Mouse (Mus musculus) lung, adult 18-20 months (tissue): ENCODE data around the gene Trnp1.
A peak's percentile ranks its signal among the peaks of the same experiment; 100 is the strongest.

Experiments
- DNase-seq, 2 experiments: peaks; one replicate each; pipeline ENCODE4 v3.0.0; 2022; ENCODE audit warnings: mixed read lengths in 2 of 2

Gene Trnp1

DNA sequence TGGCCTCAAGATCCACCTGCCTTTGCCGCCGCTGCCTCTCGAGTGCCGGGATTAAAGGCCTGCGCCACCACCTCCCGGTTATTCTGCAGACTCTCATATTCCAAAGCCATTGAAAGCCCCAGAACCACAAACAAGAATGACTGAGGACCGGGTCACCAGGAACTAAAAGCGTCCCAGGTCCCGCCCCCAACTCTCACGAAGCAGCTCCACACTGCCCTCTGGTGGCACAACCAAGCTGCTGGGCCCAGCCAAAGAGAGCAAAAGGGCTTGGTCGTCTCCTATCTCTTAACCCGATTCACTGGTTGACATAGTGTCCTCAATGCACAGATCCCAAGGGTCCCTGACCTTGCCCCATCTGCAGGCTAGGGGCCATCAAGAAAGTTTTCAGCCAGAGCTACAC, 3.9 kb downstream of the Trnp1 start:
- DNase-seq, result peak; percentile 90 to 92

- DNase-seq, result peak; percentile 49 to 64
These were observed 4.5 kb downstream of the Trnp1 start for GRCm38 (mm10) chr4:133493895-133494294.

DNA sequence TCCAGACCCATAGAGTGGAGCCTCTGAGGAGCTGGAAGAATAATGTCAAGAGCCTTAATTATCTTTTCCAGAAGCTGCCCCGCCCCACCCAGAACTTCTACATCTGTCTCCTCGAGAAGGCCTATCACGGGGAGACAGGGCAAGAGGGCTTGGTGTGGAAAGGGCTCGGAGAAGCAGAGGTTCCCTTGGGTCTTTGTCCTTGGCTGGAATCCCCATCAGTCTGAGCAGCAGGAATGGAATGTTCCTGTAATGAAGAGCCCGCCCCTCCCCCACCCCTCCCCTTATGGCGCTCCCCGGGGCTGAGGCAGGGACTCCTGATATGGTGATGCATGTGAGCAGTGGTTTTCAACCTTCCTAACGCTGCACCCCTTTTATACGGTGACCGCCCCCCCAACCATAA, 6.5 kb downstream of the Trnp1 start:
- DNase-seq, result peak; percentile 44 to 66

GRCm38 (mm10) chr4:133489489-133490245, 8.7 kb downstream of the Trnp1 start:
- DNase-seq, result no peak

DNA sequence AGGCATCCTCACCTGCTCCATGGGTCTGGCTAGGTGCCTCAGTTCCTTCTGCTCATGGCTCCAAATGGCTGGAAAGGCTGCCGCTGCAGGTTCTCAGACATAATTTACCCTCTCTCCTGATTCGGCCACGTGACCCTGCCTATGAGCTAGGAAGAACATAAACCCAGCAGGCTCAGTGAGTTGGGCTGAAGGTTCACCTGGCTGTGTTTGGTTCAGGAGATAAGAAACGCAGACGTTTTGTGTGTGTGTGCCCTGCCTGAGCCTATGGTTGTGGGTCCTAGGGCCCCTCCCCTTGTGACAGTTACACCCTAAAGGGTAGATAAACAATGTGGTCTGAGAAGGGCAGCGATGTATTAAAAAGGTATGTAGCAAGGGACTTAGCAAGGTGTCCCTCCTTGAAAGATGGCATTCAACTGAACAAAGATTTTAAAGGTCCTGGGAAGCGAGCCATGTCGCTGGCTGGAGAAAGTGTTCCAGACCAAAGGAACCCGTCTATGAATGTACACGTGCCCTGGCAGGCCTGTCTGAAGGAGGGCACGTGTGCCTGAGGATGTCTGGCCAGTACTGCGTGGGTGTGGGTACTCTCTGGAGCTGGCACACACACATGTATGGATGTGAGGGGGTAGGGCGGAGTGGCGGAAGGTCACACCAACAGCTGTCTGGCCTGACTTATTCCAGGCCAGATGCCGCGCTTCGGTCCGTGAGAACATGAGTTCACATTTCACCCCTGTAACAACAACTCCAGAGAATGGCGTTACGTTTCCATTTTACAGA, 9.5 kb downstream of the Trnp1 start:
- DNase-seq, result peak; percentile 72 to 82

GRCm38 (mm10) chr4:133486673-133487357, 11.5 kb downstream of the Trnp1 start:
- DNase-seq, result no peak

DNA sequence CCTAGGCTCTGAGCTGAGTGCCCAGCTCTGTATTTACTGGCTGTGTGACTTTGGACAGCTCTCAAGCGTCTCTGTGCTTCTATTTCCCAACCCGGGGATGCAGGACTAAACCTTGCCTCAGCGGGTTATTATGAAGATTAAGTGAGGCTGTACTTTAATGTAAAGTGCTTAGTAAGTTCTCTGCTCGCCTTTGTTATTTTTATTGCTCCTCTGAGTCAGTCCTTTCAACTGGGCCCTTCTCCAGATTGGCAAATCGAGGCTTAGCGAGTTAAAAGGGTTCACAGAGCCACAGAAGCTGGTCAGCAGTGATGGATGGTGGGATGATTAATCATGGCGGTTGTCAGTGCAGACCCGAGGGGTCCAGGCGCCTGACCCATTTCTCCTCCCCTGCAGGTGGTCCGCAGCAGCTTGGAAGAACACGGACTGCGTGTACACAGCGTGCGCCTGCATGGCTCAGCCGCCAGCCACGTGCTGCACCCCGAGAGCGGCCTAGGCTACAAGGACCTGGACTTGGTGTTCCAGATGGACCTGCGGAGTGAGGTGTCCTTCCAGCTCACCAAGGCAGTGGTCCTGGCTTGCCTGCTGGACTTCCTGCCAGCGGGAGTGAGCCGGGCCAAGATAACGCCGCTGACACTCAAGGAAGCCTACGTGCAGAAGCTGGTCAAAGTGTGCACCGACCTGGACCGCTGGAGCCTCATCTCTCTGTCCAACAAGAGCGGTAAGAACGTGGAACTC, 12.5 kb downstream of the Trnp1 start:
- no peak for DNase-seq

DNA sequence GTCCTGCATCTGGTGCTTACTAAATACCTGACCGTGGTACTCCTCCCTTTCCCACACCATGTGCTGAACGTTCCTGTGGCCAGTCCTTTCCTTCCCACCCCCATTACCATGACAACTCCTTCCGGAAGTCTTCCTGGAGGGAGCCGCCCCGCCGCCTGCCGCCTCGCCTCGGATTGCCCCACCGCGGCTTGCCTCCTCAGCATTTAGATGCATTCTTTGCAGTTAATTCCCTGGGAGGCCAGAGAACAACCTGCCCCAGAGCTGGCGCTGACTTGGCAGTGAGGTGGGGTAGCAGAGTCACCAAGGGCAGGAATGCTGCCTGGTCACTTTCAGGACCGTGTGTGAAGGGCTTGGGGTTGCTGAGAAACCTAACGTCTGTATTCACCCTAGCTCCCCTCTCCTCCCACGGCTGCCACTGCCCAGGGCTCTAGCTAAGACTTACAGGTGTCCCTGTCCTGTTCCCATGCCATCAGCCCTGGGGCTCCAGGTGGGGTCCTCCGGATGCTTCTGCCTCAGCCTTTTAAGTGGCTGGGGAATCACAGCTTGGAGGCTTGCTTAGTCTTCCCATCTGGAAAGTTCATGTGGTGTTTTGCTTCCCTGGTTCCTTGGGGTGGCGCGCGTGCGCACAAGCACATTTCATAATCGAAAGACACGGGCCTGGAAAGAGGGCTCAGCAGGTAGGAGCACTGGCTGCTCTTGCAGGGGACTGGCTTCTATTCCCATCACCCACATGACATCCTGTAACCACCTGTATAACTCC, 13.9 kb downstream of the Trnp1 start:
- peak; percentile 84 to 92 for DNase-seq

GRCm38 (mm10) chr4:133482479-133482878, 15.9 kb downstream of the Trnp1 start:
- DNase-seq, result no peak

GRCm38 (mm10) chr4:133481488-133481887, 16.9 kb downstream of the Trnp1 start:
- DNase-seq, result peak; percentile 71 to 77

DNA sequence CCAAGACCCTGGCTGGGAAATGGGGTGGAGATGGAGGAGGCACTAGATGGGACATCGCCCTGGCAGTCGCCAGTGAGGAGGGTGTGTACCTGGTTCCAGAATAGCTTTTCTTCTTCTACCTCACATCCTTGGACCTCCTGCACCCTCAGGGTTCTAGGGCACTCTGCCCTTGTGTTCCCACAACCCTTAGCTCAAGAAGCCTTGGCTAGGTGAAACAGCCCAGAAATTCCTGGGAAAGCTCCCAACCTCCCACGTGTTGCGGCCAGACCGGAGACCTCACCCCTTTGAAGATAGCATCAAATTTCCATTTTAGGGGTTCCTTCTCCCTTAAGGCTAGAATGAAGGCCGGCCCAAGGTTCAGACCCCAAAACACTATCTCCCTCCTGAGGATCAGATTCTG, 17.6 kb downstream of the Trnp1 start:
- DNase-seq, result no peak

DNA sequence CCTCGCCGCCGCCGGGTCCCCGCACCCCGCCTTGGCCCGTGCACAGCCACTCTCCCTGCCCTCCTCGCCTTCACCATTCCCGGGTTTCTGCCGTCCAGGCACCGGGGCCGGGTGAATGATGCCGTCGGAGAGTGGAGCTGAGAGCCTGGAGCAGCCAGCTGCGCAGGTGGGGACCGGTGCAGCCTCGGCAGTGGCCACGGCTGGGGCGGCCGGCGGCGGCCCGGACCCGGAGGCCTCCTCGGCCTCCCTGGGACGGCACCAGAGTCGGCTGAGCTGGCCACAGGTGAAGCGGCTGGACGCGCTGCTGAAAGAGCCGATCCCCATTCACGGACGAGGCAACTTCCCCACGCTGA, 18.2 kb downstream of the Trnp1 start:
- no peak for DNase-seq

- DNase-seq, result peak; percentile 99 to 100
These were observed 18.7 kb downstream of the Trnp1 start, which contains the start of gene Tent5b for GRCm38 (mm10) chr4:133479458-133480184. Gene Tent5b (plus strand): TSS chr4:133480132.

- no peak for DNase-seq
These were observed 24.5 kb downstream of the Trnp1 start for GRCm38 (mm10) chr4:133473833-133474232.

DNA sequence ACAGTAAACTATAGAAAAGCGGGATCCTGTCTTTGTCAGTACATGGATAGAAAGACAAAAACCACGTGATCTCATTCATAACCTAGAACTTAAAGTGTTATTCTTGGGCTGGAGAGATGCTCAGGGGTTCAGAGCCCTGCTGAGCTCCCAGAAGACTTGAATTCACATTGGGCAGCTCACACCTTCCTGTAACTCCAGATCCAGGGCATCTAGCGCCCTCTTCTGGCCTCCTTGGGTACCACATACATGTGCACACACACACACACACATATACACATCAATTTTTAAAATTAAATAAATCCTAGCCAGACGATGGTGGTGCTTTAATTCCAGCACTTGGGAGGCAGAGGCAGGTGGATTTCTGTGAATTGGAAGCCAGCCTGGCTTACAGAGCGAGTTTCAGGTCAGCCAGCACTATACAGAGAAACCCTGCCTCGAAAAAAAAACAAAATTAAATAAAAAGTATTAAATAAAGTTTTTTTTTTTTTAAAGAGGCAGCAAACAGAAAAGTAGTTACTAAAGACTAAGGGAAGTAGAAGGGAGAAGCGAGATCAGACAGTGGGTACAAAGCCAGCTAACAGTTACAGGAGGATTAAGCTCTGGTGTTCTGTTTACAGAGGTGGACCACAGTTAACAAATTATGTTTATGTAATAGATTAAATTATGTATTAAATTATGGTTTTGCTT, 27.1 kb downstream of the Trnp1 start:
- DNase-seq, result no peak

GRCm38 (mm10) chr4:133469122-133469521, 29.2 kb downstream of the Trnp1 start:
- DNase-seq, result peak in 1 of 2 experiments; percentile 60

- peak; percentile 85 to 91 for DNase-seq
These were observed 30.3 kb downstream of the Trnp1 start for GRCm38 (mm10) chr4:133468080-133468479.

GRCm38 (mm10) chr4:133463184-133463583, 35.2 kb downstream of the Trnp1 start:
- no peak for DNase-seq

DNA sequence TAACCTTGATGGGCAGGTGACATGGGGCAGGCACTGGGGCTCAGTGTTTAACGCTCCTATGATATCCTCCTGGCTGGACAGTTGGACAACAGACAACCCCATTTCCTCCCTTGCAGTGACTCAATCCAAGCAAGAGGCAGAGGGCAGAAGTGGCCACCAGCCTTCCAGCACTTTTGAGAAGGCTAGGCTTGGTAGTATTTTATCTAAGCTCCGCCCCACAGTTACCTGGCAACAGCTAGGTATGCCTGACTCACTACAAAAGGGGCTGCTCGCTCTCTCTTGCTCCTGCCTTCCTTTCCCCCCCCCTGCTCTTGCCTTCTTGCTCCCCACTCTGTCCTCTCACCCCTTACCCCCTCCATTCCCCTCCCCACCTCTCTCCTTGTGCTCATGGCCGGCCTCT, 37.0 kb downstream of the Trnp1 start:
- no peak for DNase-seq

DNA sequence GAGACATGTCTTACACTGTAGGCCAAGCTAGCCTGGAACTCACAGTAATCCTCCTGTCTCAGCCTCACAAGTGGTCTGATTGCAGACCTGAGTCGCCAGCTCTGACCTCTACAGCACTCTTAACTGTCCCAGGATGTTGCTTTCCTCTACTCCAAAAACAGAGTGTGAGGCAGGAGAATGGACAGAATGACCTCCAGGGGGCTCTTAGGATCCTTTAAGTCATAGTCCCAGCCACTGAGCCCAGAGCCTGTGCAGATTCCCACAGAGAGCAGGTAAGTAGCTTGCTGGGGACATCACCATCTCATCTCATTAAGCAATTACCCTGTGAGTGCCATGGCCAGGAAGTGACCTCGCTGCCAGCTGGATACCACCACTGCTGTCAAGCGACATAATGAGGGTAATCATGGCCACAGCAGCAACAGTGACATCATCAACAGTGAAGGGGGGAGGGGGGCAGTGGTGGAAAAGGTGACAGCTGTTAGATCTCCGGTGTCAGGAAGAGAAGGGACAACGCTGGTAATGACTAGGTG, 37.5 kb downstream of the Trnp1 start:
- no peak for DNase-seq
